Mouse (Mus musculus): ENCODE measurements around the gene Zfp868. TPM values are rescaled to one million over a fixed set of nuclear protein-coding genes. Genes with fewer than 3 reads are reported as not detected.

The Zfp868 gene
- polyA plus RNA-seq (2014; fragmentation: Illumina TruSeq; extraction: RNeasy Lipid Tissue Mini Kit (QIAGEN cat#74804); ENCODE audit: low replicate concordance), result 51.5 TPM

DNA sequence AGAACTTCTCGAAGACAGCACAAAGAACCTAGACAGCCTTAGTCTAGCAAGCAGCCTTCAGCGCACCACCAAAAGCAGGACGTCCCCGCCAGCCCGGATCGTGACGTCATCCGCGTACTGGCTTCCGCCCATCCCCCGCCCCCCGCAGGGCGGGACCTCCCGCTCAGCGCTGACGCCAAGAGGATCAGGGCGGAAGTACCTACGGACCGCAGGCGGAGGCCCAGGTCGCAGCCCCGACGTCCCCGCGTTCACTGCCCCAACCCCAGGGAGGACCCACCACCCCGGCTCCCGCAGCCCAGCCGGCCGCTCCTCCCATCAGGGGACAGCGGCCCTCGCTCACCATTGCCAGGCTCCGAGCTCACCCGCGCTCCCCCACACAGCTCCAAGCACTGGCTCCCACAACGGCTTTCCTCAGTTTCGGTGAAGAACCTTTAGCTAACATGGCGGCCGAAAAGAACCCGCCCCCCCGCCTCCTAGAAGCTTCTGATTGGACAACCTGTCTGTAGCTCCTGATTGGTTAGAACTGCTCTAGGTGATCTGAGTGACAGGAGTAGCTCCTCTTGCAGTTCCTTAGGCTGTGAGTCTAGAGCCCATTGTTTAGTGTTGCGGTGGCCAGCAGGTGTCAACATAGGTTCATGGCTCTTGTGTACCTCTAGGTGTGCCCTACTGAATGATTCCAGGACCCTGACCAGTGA is at the start of gene Zfp868:
Gene Zfp868 (minus strand): TSS at position 454 of the 695 bp plus-strand sequence.

DNA sequence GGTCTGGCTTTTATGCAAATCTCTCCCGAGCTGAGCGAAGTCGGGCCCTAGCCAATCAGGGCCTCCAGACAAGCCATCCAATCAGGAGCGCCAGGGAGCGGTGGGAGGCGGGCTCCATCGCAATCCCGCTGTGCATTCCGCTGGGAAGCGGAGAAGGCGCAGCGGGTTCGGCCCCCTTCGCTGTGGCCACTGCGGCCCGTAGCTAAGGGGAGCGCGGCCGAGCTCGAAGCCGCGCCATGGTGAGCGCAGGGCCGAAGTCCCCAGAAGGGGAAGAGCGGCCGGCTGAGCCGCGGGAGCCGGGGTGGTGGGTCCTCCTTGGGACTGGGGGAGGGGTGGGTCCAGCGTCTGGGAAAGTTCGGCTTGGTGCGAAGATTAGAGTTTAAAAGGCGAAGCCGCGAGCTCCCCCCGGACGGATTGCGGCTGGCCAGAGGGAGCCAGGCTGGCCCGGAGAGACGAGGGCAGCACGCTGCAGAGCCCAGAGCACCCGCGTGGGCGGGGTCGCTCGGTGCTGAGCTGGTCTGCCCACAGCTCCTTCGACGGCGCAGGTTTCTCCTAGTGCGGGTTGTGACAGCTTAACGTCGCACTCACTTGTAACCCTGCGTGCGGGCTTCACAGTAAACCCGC is 29.1 kb upstream of the Zfp868 start, which contains the start of gene Zfp964:
Gene Zfp964 (plus strand): TSS at position 122 of the 624 bp plus-strand sequence.

Other genes with a start within 250 kb of the Zfp868 start
- not detected for gene Gm9495, start 172.0 kb downstream of the Zfp868 start, polyA plus RNA-seq (2014; fragmentation: Illumina TruSeq; extraction: RNeasy Lipid Tissue Mini Kit (QIAGEN cat#74804); ENCODE audit: low replicate concordance)
- not detected for gene Gm7697, start 102.6 kb downstream of the Zfp868 start, polyA plus RNA-seq (2014; fragmentation: Illumina TruSeq; extraction: RNeasy Lipid Tissue Mini Kit (QIAGEN cat#74804); ENCODE audit: low replicate concordance)
- 4.9 TPM for gene Zfp964, start 28.9 kb upstream of the Zfp868 start, polyA plus RNA-seq (2014; fragmentation: Illumina TruSeq; extraction: RNeasy Lipid Tissue Mini Kit (QIAGEN cat#74804); ENCODE audit: low replicate concordance)
- 53.1 TPM for gene Zfp869, start 85.2 kb upstream of the Zfp868 start, polyA plus RNA-seq (2014; fragmentation: Illumina TruSeq; extraction: RNeasy Lipid Tissue Mini Kit (QIAGEN cat#74804); ENCODE audit: low replicate concordance)
- gene Zfp963, start 124.4 kb upstream of the Zfp868 start, polyA plus RNA-seq (2014; fragmentation: Illumina TruSeq; extraction: RNeasy Lipid Tissue Mini Kit (QIAGEN cat#74804); ENCODE audit: low replicate concordance), result 15.6 TPM
- 1.3 TPM for gene Gm20422, start 149.3 kb upstream of the Zfp868 start, polyA plus RNA-seq (2014; fragmentation: Illumina TruSeq; extraction: RNeasy Lipid Tissue Mini Kit (QIAGEN cat#74804); ENCODE audit: low replicate concordance)
- 0.78 TPM for gene Atp13a1, start 165.6 kb upstream of the Zfp868 start, polyA plus RNA-seq (2014; fragmentation: Illumina TruSeq; extraction: RNeasy Lipid Tissue Mini Kit (QIAGEN cat#74804); ENCODE audit: low replicate concordance)
- 28.8 TPM for gene Zfp866, start 165.6 kb upstream of the Zfp868 start, polyA plus RNA-seq (2014; fragmentation: Illumina TruSeq; extraction: RNeasy Lipid Tissue Mini Kit (QIAGEN cat#74804); ENCODE audit: low replicate concordance)
- 6.5 TPM for gene Gmip, start 183.1 kb upstream of the Zfp868 start, polyA plus RNA-seq (2014; fragmentation: Illumina TruSeq; extraction: RNeasy Lipid Tissue Mini Kit (QIAGEN cat#74804); ENCODE audit: low replicate concordance)
- gene Lpar2, start 196.9 kb upstream of the Zfp868 start, polyA plus RNA-seq (2014; fragmentation: Illumina TruSeq; extraction: RNeasy Lipid Tissue Mini Kit (QIAGEN cat#74804); ENCODE audit: low replicate concordance), result 0.85 TPM
- 1.4 TPM for gene Pbx4, start 206.9 kb upstream of the Zfp868 start, polyA plus RNA-seq (2014; fragmentation: Illumina TruSeq; extraction: RNeasy Lipid Tissue Mini Kit (QIAGEN cat#74804); ENCODE audit: low replicate concordance)

Measured in small intestine, adult 10 weeks (tissue).